Mouse (Mus musculus) adrenal gland (tissue): ENCODE measurements around the gene Mrs2.

ENCODE experiments used
- intact Hi-C: fragments of 180-260 bp; cut with DNase I; formaldehyde crosslinking; loops from one replicate; pipeline ENCODE4 v1.15.1; 2025
- long read RNA-seq, 2 experiments: library from polyadenylated mRNA; unstranded; transcript quantifications; one replicate each; pipeline ENCODE4 v2.0.0; 2020; ENCODE audit warnings: borderline replicate concordance in 1 of 2; ENCODE audit not compliant: insufficient replicate concordance in 1 of 2

Gene Mrs2
- long read RNA-seq, experiment 1, full-length matches to known transcripts: 13 of 16 reads
- long read RNA-seq, experiment 1, partial matches to known transcripts: 1 of 16 reads
- long read RNA-seq, experiment 1, other reads (novel, unspliced or antisense): 2 of 16 reads
- long read RNA-seq, experiment 2, full-length matches to known transcripts: 11 of 17 reads
- long read RNA-seq, experiment 2, partial matches to known transcripts: 2 of 17 reads
- long read RNA-seq, experiment 2, other reads (novel, unspliced or antisense): 4 of 17 reads

- intact Hi-C loops: loop anchor here (5.0 kb wide), 1 partner anchor 97 kb away; no protein-coding TSS in a partner anchor
Observed at GRCm38 (mm10) chr13:25019793-25020539, at the start of gene Mrs2. Gene Mrs2 (minus strand): TSS chr13:25020379.

GRCm38 (mm10) chr13:25069765-25070164 is 49.6 kb upstream of the Mrs2 start:
- intact Hi-C loops: no loop called here

GRCm38 (mm10) chr13:25067183-25067582 is 47.0 kb upstream of the Mrs2 start:
- intact Hi-C loops: no loop called here

GRCm38 (mm10) chr13:25066659-25067058 is 46.5 kb upstream of the Mrs2 start:
- intact Hi-C loops: no loop called here

- intact Hi-C loops: loop anchor here (5.0 kb wide), 1 partner anchor 61 kb away; no protein-coding TSS in a partner anchor
Observed at GRCm38 (mm10) chr13:25055873-25056667, 35.9 kb upstream of the Mrs2 start, which contains the start of gene Dcdc2a. Gene Dcdc2a (plus strand): TSS chr13:25056004.

GRCm38 (mm10) chr13:25055111-25055554 is 35.0 kb upstream of the Mrs2 start:
- intact Hi-C loops: loop anchor here (5.0 kb wide), 1 partner anchor 62 kb away; no protein-coding TSS in a partner anchor

- intact Hi-C loops: no loop called here
Observed at GRCm38 (mm10) chr13:25052671-25053070, 32.5 kb upstream of the Mrs2 start.

GRCm38 (mm10) chr13:25039488-25039887 is 19.3 kb upstream of the Mrs2 start:
- intact Hi-C loops: no loop called here

- intact Hi-C loops: no loop called here
Observed at GRCm38 (mm10) chr13:25027114-25027425, 6.9 kb upstream of the Mrs2 start.

GRCm38 (mm10) chr13:25026409-25027113 is 6.4 kb upstream of the Mrs2 start:
- intact Hi-C loops: no loop called here

- intact Hi-C loops: loop anchor here (5.0 kb wide), 1 partner anchor 93 kb away; no protein-coding TSS in a partner anchor
Observed at GRCm38 (mm10) chr13:25024655-25025054, 4.5 kb upstream of the Mrs2 start.

- intact Hi-C loops: loop anchor here (5.0 kb wide), 1 partner anchor 94 kb away; no protein-coding TSS in a partner anchor
Observed at GRCm38 (mm10) chr13:25023129-25023528, 3.0 kb upstream of the Mrs2 start.

GRCm38 (mm10) chr13:25022386-25022785 is 2.2 kb upstream of the Mrs2 start:
- intact Hi-C loops: loop anchor here (5.0 kb wide), 1 partner anchor 95 kb away; no protein-coding TSS in a partner anchor

GRCm38 (mm10) chr13:25020540-25020892 is 337 bp upstream of the Mrs2 start:
- intact Hi-C loops: loop anchor here (5.0 kb wide), 1 partner anchor 97 kb away; no protein-coding TSS in a partner anchor

GRCm38 (mm10) chr13:25018316-25018715 is 1.9 kb downstream of the Mrs2 start:
- intact Hi-C loops: no loop called here

GRCm38 (mm10) chr13:25007115-25007514 is 13.1 kb downstream of the Mrs2 start:
- intact Hi-C loops: no loop called here

- intact Hi-C loops: no loop called here
Observed at GRCm38 (mm10) chr13:25002965-25003364, 17.2 kb downstream of the Mrs2 start.

GRCm38 (mm10) chr13:24999538-24999937 is 20.6 kb downstream of the Mrs2 start:
- intact Hi-C loops: no loop called here

GRCm38 (mm10) chr13:24993160-24993559 is 27.0 kb downstream of the Mrs2 start:
- intact Hi-C loops: no loop called here

GRCm38 (mm10) chr13:24989006-24989405 is 31.2 kb downstream of the Mrs2 start:
- intact Hi-C loops: no loop called here

GRCm38 (mm10) chr13:24988391-24988790 is 31.8 kb downstream of the Mrs2 start:
- intact Hi-C loops: loop anchor here (1.0 kb wide), 1 partner anchor 50 kb away; no protein-coding TSS in a partner anchor
